Mouse (Mus musculus) cerebellum, adult (tissue): ENCODE results near the gene Tnfrsf14.
A peak's percentile ranks its signal among the peaks of the same experiment; 100 is the strongest.

Experiments
- ATAC-seq: cut with Nextera tagmentation; 2 replicates; pipeline ENCODE4 v1.9.2; 2017; ENCODE audit warnings: mild to moderate bottlenecking, moderate library complexity, mixed read lengths; ENCODE audit not compliant: insufficient number of reproducible peaks, low FRiP score, low TSS enrichment

Gene Tnfrsf14

GRCm38 (mm10) chr4:154886876-154887592 is 41.3 kb downstream of the Tnfrsf14 start:
- ATAC-seq: peak; percentile 71; the same call in 1 of the 2 replicates

- no peak for ATAC-seq
Observed at GRCm38 (mm10) chr4:154885416-154885815, 42.9 kb downstream of the Tnfrsf14 start.

GRCm38 (mm10) chr4:154882014-154882659 is 46.2 kb downstream of the Tnfrsf14 start:
- ATAC-seq: no peak

GRCm38 (mm10) chr4:154880730-154881129 is 47.6 kb downstream of the Tnfrsf14 start:
- ATAC-seq: no peak

GRCm38 (mm10) chr4:154877864-154878548 is 50.4 kb downstream of the Tnfrsf14 start:
- ATAC-seq: peak; percentile 89; the same call in 1 of the 2 replicates

- ATAC-seq: no peak
Observed at GRCm38 (mm10) chr4:154873186-154873585, 55.2 kb downstream of the Tnfrsf14 start.
